Mouse (Mus musculus) MEL-GATA-1-ER (cell line): Measurements from ENCODE around the gene Umps.

Source experiments
- DNase-seq: peaks from one replicate; pipeline ENCODE4 v3.0.0-alpha.2; 2012; ENCODE audit warnings: low read depth; ENCODE audit errors: extremely low read depth

Umps gene

GRCm38 (mm10) chr16:33931682-33932081 lies 35.2 kb downstream of the Umps start:
- no peak for DNase-seq

GRCm38 (mm10) chr16:33930785-33931184 lies 36.1 kb downstream of the Umps start:
- no peak for DNase-seq

GRCm38 (mm10) chr16:33928788-33929462 lies 37.9 kb downstream of the Umps start:
- no peak for DNase-seq

GRCm38 (mm10) chr16:33927263-33927824 lies 39.5 kb downstream of the Umps start:
- no peak for DNase-seq

- DNase-seq, result peak; percentile 68
These were observed 43.1 kb downstream of the Umps start for GRCm38 (mm10) chr16:33923758-33924157.

- peak; percentile 34 for DNase-seq
These were observed 43.9 kb downstream of the Umps start for GRCm38 (mm10) chr16:33923001-33923316.

- peak; percentile 60 for DNase-seq
These were observed 44.5 kb downstream of the Umps start for GRCm38 (mm10) chr16:33922111-33923000.

GRCm38 (mm10) chr16:33921514-33921913 lies 45.3 kb downstream of the Umps start:
- no peak for DNase-seq

GRCm38 (mm10) chr16:33917926-33918325 lies 48.9 kb downstream of the Umps start:
- DNase-seq, result no peak

- DNase-seq, result no peak
These were observed 49.4 kb downstream of the Umps start for GRCm38 (mm10) chr16:33917390-33917789.

- DNase-seq, result no peak
These were observed 50.2 kb downstream of the Umps start for GRCm38 (mm10) chr16:33916473-33917251.

GRCm38 (mm10) chr16:33914997-33915396 lies 51.8 kb downstream of the Umps start:
- DNase-seq, result no peak

GRCm38 (mm10) chr16:33908239-33908638 lies 58.6 kb downstream of the Umps start:
- no peak for DNase-seq
